Mouse (Mus musculus) liver, postnatal 0 days (tissue): ENCODE data around the gene C130074G19Rik.

Experiments
- CTCF ChIP-seq: sonication (generic); IDR thresholded peaks from 2 replicates; pipeline ENCODE4 v1.5.1; 2016; ENCODE audit warnings: antibody characterized with exemption, low read depth
- EP300 ChIP-seq: IDR thresholded peaks from 2 replicates; pipeline ENCODE4 v1.6.1; 2016; ENCODE audit warnings: antibody characterized with exemption, low read depth, mild to moderate bottlenecking

DNA sequence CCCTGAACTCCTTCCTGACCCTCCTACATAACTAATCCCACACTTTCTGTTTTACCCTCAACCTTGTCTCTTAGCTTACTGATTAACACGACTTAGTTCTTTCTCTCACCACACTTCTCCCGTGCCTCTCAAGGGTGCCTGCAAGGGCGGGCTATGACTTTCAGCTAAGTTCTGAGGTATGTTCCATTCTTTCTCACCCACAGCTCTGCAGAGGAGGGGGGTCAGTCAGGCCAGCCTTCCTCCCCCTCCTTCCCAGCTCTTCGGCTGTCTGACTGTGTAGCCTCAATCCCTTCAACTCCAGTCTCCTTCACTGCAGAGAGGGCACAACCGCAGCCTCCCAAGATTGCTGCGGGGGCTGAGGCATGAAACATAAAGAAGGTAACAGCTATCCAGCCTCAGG lies 4.2 kb downstream of the C130074G19Rik start:
- TF ChIP-seq CTCF (no peak), EP300 (no peak)
